ENCODE assay signal across 23 mouse cellular contexts in the genomic region with DNA sequence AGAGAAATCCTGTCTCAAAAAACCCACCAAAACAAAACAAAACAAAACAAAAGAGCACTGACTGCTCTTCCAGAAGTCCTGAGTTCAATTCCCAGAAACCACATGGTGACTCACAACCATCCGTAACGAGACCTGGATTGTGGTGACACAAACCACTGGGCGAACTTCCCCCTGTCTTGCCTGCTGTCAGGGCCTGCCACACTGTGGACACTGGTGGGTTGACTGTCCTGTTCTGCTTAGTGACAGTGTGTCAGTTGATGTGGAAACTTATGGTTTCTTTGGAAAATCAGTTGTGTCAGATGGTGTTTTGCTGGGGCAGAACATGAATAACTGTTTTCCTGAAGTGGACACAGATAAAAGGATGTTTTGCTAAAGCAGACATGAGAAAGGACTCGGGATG.
"Had no signal": no experiment of that assay in that cellular context is flagged by ENCODE, and none has a peak within 500 bp of the region (broad histone marks: within the 10 kb centered on the region; RNA-seq: fewer than 3 reads in every experiment).

No protein-coding gene starts in this region.

- H3K27ac ChIP-seq: hindbrain, postnatal 0 days; kidney, postnatal 0 days; layer of hippocampus, adult 2 months; limb, embryonic 10.5 days; limb, embryonic 13.5 days; liver, embryonic 15.5 days; midbrain, embryonic 10.5 days; midbrain, embryonic 13.5 days; neural tube, embryonic 13.5 days; stomach, embryonic 15.5 days had no signal

- H3K4me2 ChIP-seq: limb, embryonic 13.5 days; liver, embryonic 15.5 days; lung, embryonic 14.5 days; midbrain, embryonic 13.5 days; neural tube, embryonic 13.5 days; stomach, embryonic 15.5 days had no signal

- H3K4me1 ChIP-seq: limb, embryonic 13.5 days; midbrain, embryonic 13.5 days; neural tube, embryonic 13.5 days; stomach, embryonic 15.5 days had no signal

- H3K9me3 ChIP-seq: limb, embryonic 10.5 days; limb, embryonic 13.5 days; liver, embryonic 15.5 days; midbrain, embryonic 13.5 days; neural tube, embryonic 13.5 days; stomach, embryonic 15.5 days had no signal

- ATAC-seq: hindbrain, postnatal 0 days; inflammation-experienced regulatory T-cells, adult 6 months; intestine, embryonic 16.5 days; midbrain, embryonic 13.5 days; midbrain, embryonic 16.5 days had no signal

- H3K27me3 ChIP-seq: limb, embryonic 13.5 days; liver, embryonic 15.5 days; midbrain, embryonic 13.5 days; neural tube, embryonic 13.5 days; stomach, embryonic 15.5 days had no signal

- DNase-seq: kidney, adult 2 months; kidney, postnatal 25 days; layer of hippocampus, adult 9-11 months; lung, embryonic 14.5 days; lung, postnatal 14 days; right cerebral cortex, postnatal 14 days; right cerebral cortex, postnatal 4 days; thymus, postnatal 25 days had no signal

- H3K9ac ChIP-seq: limb, embryonic 13.5 days; liver, embryonic 15.5 days; lung, embryonic 14.5 days; midbrain, embryonic 13.5 days; neural tube, embryonic 13.5 days; stomach, embryonic 15.5 days had no signal

- H3K4me3 ChIP-seq: layer of hippocampus, adult 2 months; limb, embryonic 10.5 days; limb, embryonic 13.5 days; liver, embryonic 15.5 days; megakaryocyte, embryonic 14.5 days; midbrain, embryonic 10.5 days; midbrain, embryonic 13.5 days; myocyte; neural tube, embryonic 13.5 days; stomach, embryonic 15.5 days had no signal

- H3K36me3 ChIP-seq: limb, embryonic 10.5 days; limb, embryonic 13.5 days; liver, embryonic 15.5 days; midbrain, embryonic 10.5 days; midbrain, embryonic 13.5 days; neural tube, embryonic 13.5 days; stomach, embryonic 15.5 days had no signal
